Mouse (Mus musculus) thymus, postnatal 36 days (tissue): ENCODE measurements around the gene Slc16a13.

Experiments used
- DNase-seq, 2 experiments: peaks; one replicate each; pipeline ENCODE4 v3.0.0; 2022; ENCODE audit warnings: mixed read lengths in 2 of 2

Slc16a13 gene

DNA sequence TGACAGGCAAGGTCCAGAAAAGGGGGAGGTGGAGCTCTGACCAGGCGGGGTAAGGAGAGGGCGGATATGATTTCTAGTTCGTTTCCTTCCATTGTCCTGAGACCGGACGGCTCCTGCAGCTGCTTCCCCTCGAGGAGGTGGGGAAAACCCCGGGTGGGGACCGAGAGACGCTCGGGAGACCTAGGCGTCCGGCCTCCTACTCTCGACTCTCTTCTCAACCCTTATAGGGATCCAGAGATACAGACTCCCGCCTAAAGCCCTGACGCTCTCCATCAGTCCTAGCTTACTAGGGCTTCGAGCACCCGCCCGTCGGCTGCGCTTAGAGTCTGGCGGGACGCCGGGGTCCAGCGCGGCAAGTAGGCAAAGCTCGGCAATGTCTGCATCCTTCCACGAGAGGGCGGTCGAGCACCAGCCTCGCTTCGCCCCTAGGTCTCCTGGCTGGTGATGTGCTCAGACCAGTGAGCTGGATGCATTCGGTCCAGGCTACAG, 9.4 kb upstream of the Slc16a13 start:
- peak; percentile 78 to 82 for DNase-seq

GRCm38 (mm10) chr11:70229260-70230010, 8.6 kb upstream of the Slc16a13 start, which contains the start of gene Bcl6b:
Bcl6b (minus strand) TSS chr11:70229798.
- DNase-seq = peak in 1 of 2 experiments; percentile 45

GRCm38 (mm10) chr11:70228828-70229227, 8.0 kb upstream of the Slc16a13 start:
- peak; percentile 78 to 82 for DNase-seq

DNA sequence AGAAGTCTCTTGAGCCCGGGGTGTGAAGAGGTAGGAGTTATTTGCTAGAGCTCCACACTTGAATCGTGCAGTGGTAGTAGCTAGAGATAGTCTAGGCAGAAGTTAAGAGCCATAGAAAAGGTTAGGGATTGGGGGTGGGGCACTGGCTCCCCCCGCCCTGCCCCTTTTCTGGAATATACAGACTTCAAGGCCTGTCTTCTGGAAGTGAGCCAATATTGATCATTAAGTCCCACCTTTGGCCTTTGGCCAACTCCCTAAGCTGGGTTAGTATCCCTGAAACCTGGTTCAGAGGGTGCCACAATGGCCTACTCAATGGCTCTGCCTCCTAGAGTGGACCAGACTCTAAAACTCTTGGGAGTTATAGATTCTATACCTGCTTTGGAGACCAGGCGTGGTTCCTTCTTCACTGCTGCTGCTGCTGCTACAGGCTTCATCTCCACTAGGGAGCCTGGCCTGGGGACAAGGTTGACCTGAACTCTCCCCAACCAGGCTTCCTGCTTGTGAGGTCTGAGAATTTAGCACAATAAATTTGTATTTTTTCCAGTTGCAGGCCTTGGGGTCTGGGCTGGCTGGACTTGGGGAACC, 6.9 kb upstream of the Slc16a13 start:
- no peak for DNase-seq

DNA sequence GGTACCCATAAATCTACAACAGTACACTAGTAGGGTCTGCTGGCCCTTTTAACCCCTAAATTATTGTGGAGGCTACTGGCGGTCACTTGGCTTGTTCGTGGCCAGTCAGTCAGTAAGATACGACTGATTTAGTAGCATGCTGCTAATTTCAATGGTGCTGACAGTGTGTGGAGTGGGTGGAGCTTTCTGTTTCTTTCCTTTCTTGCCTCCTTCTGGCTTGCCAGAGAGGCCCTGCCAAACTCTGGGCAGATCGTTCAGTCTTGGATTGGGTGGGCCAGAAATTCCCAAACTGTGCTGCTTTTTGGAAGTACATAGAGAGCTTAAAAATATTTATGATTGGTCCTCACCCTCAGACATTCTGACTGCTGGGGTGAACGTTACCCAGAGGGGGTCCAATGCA, 6.3 kb upstream of the Slc16a13 start:
- no peak for DNase-seq

DNA sequence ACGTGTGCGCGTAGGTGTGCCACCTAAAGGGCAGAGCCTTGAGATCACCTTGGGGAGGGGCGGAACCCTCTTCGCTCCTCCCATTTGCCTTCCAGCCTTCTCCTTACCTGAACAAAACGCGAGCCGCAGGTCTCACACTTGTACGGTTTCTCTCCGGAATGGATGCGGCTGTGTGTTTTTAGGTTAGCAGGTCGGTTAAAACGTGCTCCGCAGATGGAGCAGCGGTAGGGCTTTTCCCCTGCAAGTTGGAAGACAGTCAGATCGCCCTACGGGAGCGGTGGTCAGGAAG, 5.7 kb upstream of the Slc16a13 start:
- no peak for DNase-seq

GRCm38 (mm10) chr11:70225798-70226601, 5.1 kb upstream of the Slc16a13 start:
- DNase-seq = no peak

DNA sequence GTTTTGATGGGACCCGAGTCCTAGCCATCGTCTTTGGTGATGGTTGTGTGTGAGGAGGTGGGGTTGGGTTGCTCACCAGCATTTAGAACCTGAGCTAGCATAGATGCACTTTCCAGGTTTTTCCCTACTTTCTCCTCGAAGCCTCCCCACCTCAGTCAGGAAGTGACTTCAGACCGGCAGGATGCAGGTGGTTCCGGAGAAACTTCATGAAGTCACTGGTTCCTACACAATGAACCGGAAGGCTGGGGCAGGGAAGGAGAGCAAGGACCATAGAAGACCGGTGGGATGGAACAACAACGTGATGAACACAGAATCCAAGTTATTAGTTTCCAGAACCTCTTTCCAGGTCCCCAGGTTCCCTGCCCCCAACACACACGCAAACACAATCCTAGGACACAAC, 2.9 kb upstream of the Slc16a13 start:
- DNase-seq = peak in 1 of 2 experiments; percentile 9

- DNase-seq = no peak
Measured at GRCm38 (mm10) chr11:70221603-70222500, 988 bp upstream of the Slc16a13 start.

DNA sequence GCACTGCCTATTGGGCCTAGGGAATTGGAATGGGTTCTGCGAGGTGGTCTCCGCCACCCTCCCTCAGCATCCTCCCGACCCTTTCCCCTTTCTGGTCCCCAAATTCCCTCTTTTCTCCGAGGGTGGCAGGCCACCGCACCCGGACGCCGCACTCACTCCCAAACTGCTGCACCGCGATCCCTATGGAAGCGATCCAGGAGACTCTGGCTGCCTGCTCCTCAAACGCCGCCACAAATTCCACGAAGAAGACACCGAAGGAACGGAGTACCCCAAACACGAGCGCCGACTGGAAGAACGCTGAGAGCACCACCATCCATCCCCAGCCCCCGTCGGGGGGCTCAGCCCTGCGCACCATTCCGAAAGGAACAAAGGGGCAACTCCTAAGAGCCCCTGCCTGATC, 541 bp downstream of the Slc16a13 start:
- no peak for DNase-seq

DNA sequence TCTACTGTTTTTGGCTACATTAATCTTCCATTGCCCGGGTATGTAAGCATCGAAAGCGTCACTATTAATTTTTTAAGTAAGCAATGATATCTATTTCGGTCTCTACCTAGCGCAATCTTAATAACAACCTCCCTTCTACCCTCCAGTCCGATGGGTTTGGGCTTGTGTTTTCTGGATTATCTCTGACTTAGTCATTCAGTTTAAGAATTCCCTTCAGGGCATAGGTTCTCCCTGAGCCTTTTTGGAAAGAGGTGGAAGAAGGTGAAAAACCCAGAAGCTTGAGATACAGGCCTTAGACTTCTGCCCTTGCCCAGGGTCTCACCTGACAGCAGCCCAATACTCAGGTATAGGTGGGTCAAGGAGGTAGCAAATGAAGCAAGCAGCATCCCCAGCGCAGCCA, 991 bp downstream of the Slc16a13 start:
- no peak for DNase-seq

DNA sequence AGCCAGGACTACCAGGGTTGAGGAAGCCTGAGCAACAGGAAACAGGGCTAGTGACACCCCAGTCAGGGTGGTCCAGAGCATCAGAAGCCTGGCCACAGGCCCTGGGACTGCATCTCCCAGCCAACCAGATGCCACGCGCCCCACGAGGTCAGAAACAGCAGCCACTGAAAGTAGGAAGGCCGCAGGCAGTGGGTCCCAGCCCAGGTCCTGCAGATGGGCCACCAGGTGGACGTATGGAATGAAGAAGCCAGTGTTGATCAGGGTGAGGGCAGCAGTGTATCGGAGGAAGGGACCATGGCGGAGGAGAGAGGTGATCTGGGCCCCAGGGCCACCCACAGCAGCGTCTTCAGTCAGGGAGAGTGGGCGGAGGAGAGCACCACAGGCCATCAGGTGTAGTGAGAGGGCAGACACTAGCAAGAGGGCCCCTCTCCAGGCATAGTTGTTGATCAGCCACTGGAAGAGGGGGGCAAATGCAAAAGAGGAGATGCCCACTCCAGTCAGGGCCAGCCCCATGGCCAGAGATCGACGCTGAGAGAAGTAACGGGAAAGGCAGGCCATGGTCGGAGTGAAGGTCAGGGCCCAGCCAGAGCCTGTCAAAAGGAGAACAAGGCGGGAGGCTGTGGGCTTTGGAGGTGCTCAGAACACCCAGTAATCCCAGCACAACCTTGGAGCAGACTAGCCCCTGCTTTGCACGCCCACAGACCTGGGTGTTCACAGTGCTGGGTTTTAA, 2.0 kb downstream of the Slc16a13 start:
- DNase-seq = peak in 1 of 2 experiments; percentile 13

DNA sequence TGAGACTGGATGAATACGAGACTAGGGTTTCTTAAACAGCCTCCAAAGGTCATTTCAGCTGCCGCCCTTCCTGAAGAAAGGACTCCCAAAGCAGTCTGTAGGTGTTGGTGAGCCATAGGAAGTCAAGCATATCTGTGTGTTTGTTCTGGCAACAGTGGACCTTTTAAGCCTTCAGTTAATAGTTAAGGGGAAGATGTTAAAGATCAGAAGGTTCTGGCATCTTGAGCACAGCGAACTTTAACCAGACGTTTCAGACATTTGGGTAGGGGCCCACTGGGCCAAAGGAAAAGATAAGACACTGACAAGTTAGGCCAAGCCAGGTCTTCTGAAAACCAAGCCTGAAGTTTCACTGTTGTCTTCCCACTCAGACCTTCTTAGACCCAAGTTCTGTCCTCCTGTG, 2.8 kb downstream of the Slc16a13 start:
- DNase-seq = no peak

- no peak for DNase-seq
Measured at GRCm38 (mm10) chr11:70216103-70216502, 4.8 kb downstream of the Slc16a13 start.

DNA sequence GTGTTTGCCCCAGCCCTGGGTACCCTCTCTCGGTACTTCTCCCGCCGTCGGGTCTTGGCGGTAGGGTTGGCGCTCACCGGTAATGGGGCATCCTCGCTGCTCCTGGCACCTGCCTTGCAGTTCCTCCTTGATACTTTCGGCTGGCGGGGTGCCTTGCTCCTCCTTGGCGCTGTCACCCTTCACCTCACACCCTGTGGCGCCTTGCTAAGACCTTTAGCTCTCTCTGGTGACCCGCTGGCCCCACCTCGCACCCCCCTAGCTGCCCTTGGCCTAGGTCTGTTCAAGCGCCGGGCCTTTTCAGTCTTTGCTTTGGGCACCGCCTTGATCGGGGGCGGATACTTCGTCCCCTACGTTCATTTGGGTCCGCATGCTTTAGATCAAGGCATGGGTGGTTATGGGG, 5.6 kb downstream of the Slc16a13 start:
- DNase-seq = peak in 1 of 2 experiments; percentile 9

GRCm38 (mm10) chr11:70214856-70215209, 6.0 kb downstream of the Slc16a13 start:
- no peak for DNase-seq

GRCm38 (mm10) chr11:70214191-70214855, 6.5 kb downstream of the Slc16a13 start:
- DNase-seq = peak in 1 of 2 experiments; percentile 19

- no peak for DNase-seq
Measured at GRCm38 (mm10) chr11:70213736-70214135, 7.1 kb downstream of the Slc16a13 start.

DNA sequence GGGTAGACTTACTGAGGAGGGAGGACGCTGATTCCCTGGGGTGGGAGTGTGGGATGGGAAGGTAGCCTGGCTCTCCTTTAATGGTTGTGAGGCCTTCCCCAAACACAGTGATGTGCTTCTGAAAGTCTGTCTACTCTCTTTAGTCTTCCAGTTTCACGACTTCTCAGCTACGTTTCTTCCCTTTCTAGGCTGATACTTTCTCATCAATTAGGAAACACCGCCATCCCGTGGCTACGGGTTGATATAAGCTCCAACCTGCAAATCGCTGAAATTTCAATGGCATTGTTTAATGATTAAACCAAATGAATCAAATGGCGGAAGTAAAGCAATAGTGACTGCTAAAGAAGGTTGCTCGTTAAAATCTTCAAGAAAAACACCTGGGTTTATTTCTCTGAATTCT, 8.0 kb downstream of the Slc16a13 start:
- DNase-seq = peak; percentile 29 to 44

DNA sequence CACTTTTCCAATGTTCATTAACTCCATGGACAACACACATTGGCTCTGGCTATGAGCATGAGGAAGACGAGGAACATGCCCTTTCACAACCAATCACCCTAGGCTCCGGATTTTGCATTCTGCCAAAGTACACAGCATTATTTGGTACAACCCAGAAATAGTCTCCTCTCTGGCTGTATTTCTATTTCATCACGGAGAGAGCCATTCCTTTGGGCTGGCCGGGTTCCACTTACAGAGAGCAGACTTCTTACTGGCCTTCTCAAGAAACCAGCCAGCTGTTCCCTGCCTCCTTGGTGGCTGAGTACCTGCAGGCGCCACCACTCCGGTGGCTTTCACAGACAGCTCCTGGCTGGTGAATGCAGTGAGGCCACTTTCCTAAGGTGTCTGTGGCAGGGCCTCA, 8.4 kb downstream of the Slc16a13 start, which contains the start of gene Slc16a11:
TSS of gene Slc16a11 (plus strand) at position 330 of the 400 bp plus-strand sequence.
- DNase-seq = no peak

DNA sequence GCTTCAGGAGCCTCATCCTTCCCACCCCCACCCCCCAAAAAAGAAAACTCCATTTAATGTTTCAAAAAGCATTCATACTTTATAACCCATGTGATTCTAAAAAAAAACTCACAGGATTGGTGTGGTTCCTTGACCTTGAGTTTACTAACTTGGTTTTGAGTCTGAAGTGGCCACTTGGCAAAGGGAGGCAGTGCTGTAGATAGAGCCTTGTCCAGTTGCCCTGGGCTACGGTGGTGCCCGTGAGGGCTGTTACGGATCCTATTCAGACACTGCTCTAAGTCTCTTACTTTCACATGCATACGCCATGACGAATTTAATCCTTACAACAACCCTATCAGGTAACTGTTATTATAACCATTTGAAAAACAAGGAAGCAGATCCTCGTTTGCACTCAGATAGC, 8.9 kb downstream of the Slc16a13 start:
- no peak for DNase-seq
